Mouse (Mus musculus) cortical plate, adult 2 months (tissue): ENCODE data around the gene Rtbdn. TPM values are rescaled to one million over a fixed set of nuclear protein-coding genes. Genes with fewer than 3 reads are reported as not detected.

Experiments used
- H3K27ac ChIP-seq: fragments of 200-500 bp; 2 replicates; pipeline ENCODE4 v1.5.1; 2012; ENCODE audit warnings: low read length, control low read depth, inconsistent platforms; ENCODE audit not compliant: insufficient read depth
- H3K4me1 ChIP-seq: fragments of 200-500 bp; 2 replicates; pipeline ENCODE4 v1.6.1; 2011; ENCODE audit warnings: low read length; ENCODE audit not compliant: control insufficient read depth, insufficient read depth
- H3K4me3 ChIP-seq: fragments of 200-500 bp; 2 replicates; pipeline ENCODE4 v1.5.1; 2011; ENCODE audit warnings: mild to moderate bottlenecking, low read length, control low read depth; ENCODE audit not compliant: insufficient read depth
- CTCF ChIP-seq: fragments of 200-500 bp; IDR thresholded peaks from 2 replicates; pipeline ENCODE4 v1.5.1; 2011; ENCODE audit warnings: mild to moderate bottlenecking, control low read depth, low read length; ENCODE audit not compliant: insufficient read depth; ENCODE audit errors: extremely low read depth
- POLR2A ChIP-seq: fragments of 200-500 bp; IDR thresholded peaks from 2 replicates; pipeline ENCODE4 v1.6.1; 2011; ENCODE audit warnings: mild to moderate bottlenecking, low read length, control low read depth; ENCODE audit not compliant: insufficient read depth; ENCODE audit errors: extremely low read depth
- polyA plus RNA-seq: library from polyadenylated mRNA; depleted of rRNA; stranded (reverse); fragments of >200 nt; gene quantifications from 2 replicates; pipeline ENCODE4 v1.2.3, GENCODE M21; 2012; rRNA removed

The Rtbdn gene
- polyA plus RNA-seq, 1 experiment: 6.1 TPM

GRCm38 (mm10) chr8:84989810-84990209, 43.0 kb downstream of the Rtbdn start:
- peak overlapping the region; percentile 32 for H3K27ac ChIP-seq

GRCm38 (mm10) chr8:84990349-84990748, 43.6 kb downstream of the Rtbdn start, which contains the start of gene Hook2:
Hook2 (plus strand) TSS chr8:84990603.
- H3K4me3 ChIP-seq: peak within 1 kb of the TSS; percentile 43
- H3K4me1 ChIP-seq: peaks cover 6% of the 10 kb centered on the region; the same call in 1 of the 2 replicates
- TF ChIP-seq POLR2A: peak; percentile 85; the same call in 1 of the 2 replicates
- peak; percentile 94 for TF ChIP-seq CTCF
- H3K27ac ChIP-seq: peak within 1 kb of the TSS; percentile 32

More at GRCm38 (mm10) chr8:84989810-84990209, 43.0 kb downstream of the Rtbdn start:
- H3K4me3 ChIP-seq: peak overlapping the region; percentile 43
- TF ChIP-seq POLR2A (no peak), CTCF (peak; percentile 66)
- peaks cover 7% of the 10 kb centered on the region; the same call in 1 of the 2 replicates for H3K4me1 ChIP-seq

- TF ChIP-seq CTCF (no peak), POLR2A (no peak)
- Histone ChIP-seq H3K4me3 (peak overlapping the region; percentile 43), H3K4me1 (peaks cover 6% of the 10 kb centered on the region; the same call in 1 of the 2 replicates), H3K27ac (no peak overlapping the region)
Measured at GRCm38 (mm10) chr8:84990836-84991235, 44.0 kb downstream of the Rtbdn start.

GRCm38 (mm10) chr8:84994375-84994774, 47.6 kb downstream of the Rtbdn start:
- H3K4me1 ChIP-seq: 0 out of 2 replicates have a peak, but pooled peaks cover 2% of the 10 kb centered on the region
- TF ChIP-seq POLR2A (no peak), CTCF (no peak)
- no peak overlapping the region for H3K4me3 ChIP-seq
- no peak overlapping the region for H3K27ac ChIP-seq

- H3K4me3 ChIP-seq: no peak overlapping the region
- 0 out of 2 replicates have a peak, but pooled peaks cover 2% of the 10 kb centered on the region for H3K4me1 ChIP-seq
- no peak overlapping the region for H3K27ac ChIP-seq
- TF ChIP-seq POLR2A: no peak
- TF ChIP-seq CTCF: no peak
Measured at GRCm38 (mm10) chr8:84995680-84996079, 48.9 kb downstream of the Rtbdn start.

GRCm38 (mm10) chr8:84996978-84997377, 50.2 kb downstream of the Rtbdn start:
- H3K27ac ChIP-seq: no peak overlapping the region
- no peaks in the 10 kb centered on the region for H3K4me1 ChIP-seq
- no peak overlapping the region for H3K4me3 ChIP-seq
- TF ChIP-seq CTCF: no peak
- no peak for TF ChIP-seq POLR2A

- Histone ChIP-seq H3K4me3 (no peak overlapping the region), H3K4me1 (no peaks in the 10 kb centered on the region), H3K27ac (no peak overlapping the region)
- peak; percentile 94 for TF ChIP-seq CTCF
- TF ChIP-seq POLR2A: peak; percentile 15; the same call in 1 of the 2 replicates
Measured at GRCm38 (mm10) chr8:84997649-84998295, 51.0 kb downstream of the Rtbdn start.

Other genes with a start within 250 kb of the Rtbdn start
- gene Lyl1, start 245.5 kb upstream of the Rtbdn start, polyA plus RNA-seq: 3.3 and 3.4 TPM in 2 replicates
- 0.30 and 0.42 TPM in 2 replicates for gene G430095P16Rik, start 224.0 kb upstream of the Rtbdn start, polyA plus RNA-seq
- 82.8 and 89.1 TPM in 2 replicates for gene Nfix, start 146.6 kb upstream of the Rtbdn start, polyA plus RNA-seq
- 14.9 and 16.0 TPM in 2 replicates for gene Dand5, start 124.2 kb upstream of the Rtbdn start, polyA plus RNA-seq
- 26.0 and 31.2 TPM in 2 replicates for gene Gadd45gip1, start 115.5 kb upstream of the Rtbdn start, polyA plus RNA-seq
- 84.7 and 85.9 TPM in 2 replicates for gene Rad23a, start 106.3 kb upstream of the Rtbdn start, polyA plus RNA-seq
- 437 and 467 TPM in 2 replicates for gene Calr, start 100.1 kb upstream of the Rtbdn start, polyA plus RNA-seq
- gene Farsa, start 90.0 kb upstream of the Rtbdn start, polyA plus RNA-seq: 58.7 and 60.4 TPM in 2 replicates
- 3.7 and 4.2 TPM in 2 replicates for gene Syce2, start 74.9 kb upstream of the Rtbdn start, polyA plus RNA-seq
- 81.5 and 91.9 TPM in 2 replicates for gene Gcdh, start 53.1 kb upstream of the Rtbdn start, polyA plus RNA-seq
- gene Klf1, start 45.1 kb upstream of the Rtbdn start, polyA plus RNA-seq: 0.23 and 0.35 TPM in 2 replicates
- 6.1 and 6.7 TPM in 2 replicates for gene Dnase2a, start 38.4 kb upstream of the Rtbdn start, polyA plus RNA-seq
- 76.0 and 79.7 TPM in 2 replicates for gene Mast1, start 9.6 kb upstream of the Rtbdn start, polyA plus RNA-seq
- gene Gm49661, start 22.4 kb downstream of the Rtbdn start, polyA plus RNA-seq: not detected in 2 replicates
- 287 TPM in 2 replicates for gene Prdx2, start 22.6 kb downstream of the Rtbdn start, polyA plus RNA-seq
- gene Rnaseh2a, start 22.8 kb downstream of the Rtbdn start, polyA plus RNA-seq: 37.3 and 37.7 TPM in 2 replicates
- 57.5 and 81.7 TPM in 2 replicates for gene Junb, start 31.7 kb downstream of the Rtbdn start, polyA plus RNA-seq
- 15.6 and 19.2 TPM in 2 replicates for gene Hook2, start 43.6 kb downstream of the Rtbdn start, polyA plus RNA-seq
- gene Best2, start 67.5 kb downstream of the Rtbdn start, polyA plus RNA-seq: not detected in 2 replicates
- 267 and 268 TPM in 2 replicates for gene Asna1, start 78.3 kb downstream of the Rtbdn start, polyA plus RNA-seq
- gene Trir, start 79.8 kb downstream of the Rtbdn start, polyA plus RNA-seq: 118 and 119 TPM in 2 replicates
- gene Tnpo2, start 89.9 kb downstream of the Rtbdn start, polyA plus RNA-seq: 110 and 112 TPM in 2 replicates
- 45.1 and 45.8 TPM in 2 replicates for gene Fbxw9, start 113.1 kb downstream of the Rtbdn start, polyA plus RNA-seq
- not detected in 2 replicates for gene Gm5741, start 121.0 kb downstream of the Rtbdn start, polyA plus RNA-seq
- 70.6 and 74.6 TPM in 2 replicates for gene Dhps, start 124.8 kb downstream of the Rtbdn start, polyA plus RNA-seq
- gene Wdr83os, start 133.7 kb downstream of the Rtbdn start, polyA plus RNA-seq: 120 and 139 TPM in 2 replicates
- 54.7 and 56.4 TPM in 2 replicates for gene Wdr83, start 134.3 kb downstream of the Rtbdn start, polyA plus RNA-seq
- gene Man2b1, start 136.3 kb downstream of the Rtbdn start, polyA plus RNA-seq: 49.2 and 50.1 TPM in 2 replicates
- 3.7 and 4.2 TPM in 2 replicates for gene Zfp791, start 176.1 kb downstream of the Rtbdn start, polyA plus RNA-seq
- gene Cks1brt, start 204.9 kb downstream of the Rtbdn start, polyA plus RNA-seq: not detected in 2 replicates